Mouse (Mus musculus) sigmoid colon, adult 10 weeks (tissue): ENCODE results near the gene Rtl4. TPM values are rescaled to one million over a fixed set of nuclear protein-coding genes. Genes with fewer than 3 reads are reported as not detected.

Experiments used
- polyA plus RNA-seq: library from polyadenylated mRNA; stranded (reverse); fragments of 350-450 nt; fragmentation: Illumina TruSeq; extraction: RNeasy Lipid Tissue Mini Kit (QIAGEN cat#74804); gene quantifications from one replicate; pipeline ENCODE4 v1.2.3, GENCODE M21; 2014; ENCODE audit warnings: low read depth, low replicate concordance

Rtl4 gene
- polyA plus RNA-seq, result not detected

DNA sequence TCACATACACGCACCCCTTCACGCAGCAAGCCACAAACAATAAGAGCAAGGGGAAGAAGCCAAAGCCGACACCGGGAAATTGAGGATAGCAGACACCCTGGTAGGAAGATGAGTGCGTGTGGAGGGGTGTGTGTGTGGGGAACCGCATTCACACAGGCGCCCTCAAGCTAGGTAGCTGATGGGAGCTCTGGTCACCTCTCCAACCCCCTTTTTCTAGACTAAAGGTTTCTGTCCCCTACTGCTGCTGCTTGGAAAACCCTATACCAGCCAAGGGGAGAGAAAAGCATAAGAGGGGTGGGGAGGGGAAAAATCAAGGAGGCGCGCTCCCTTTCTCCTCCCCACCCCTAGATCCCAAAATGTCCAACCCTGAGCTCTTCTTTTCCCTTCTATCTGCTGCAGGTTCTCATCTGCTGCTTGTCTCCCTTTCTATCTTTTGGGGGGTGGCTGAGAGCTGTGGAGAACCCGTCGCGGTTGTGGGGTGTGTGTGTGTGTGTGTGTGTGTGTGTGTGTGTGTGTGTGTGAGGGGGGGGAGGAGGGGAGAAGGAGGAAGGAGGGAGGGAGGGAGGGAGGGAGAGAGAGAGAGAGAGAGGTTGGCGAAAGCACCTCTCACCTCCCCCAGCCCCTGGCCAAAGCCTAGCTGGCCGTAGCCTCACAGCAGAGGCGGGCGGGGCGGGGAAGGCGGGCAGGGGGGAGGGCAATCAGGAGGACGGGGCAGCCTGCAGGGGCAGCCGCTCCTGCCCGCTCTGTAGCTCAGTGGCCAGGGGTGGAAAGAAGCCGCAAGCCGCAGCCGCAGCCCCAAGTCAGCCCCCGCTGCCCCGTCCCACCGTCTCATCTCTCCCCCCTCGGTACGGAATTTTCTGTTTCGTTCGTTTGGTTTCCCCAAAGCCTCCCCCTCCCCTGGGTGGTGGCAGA is at the start of gene Rtl4:
Gene Rtl4 (plus strand): TSS at position 701 of the 912 bp plus-strand sequence.

DNA sequence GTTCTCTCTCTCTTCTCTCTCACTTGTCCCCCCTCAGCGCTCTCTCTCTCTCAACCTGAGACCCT is 733 bp upstream of the Rtl4 start, which contains the start of gene Trpc5:
Gene Trpc5 (minus strand): TSS at position 39 of the 65 bp plus-strand sequence.

Other genes with a start within 250 kb of the Rtl4 start
- not detected for gene Trpc5os, start 232.3 kb upstream of the Rtl4 start, polyA plus RNA-seq
- gene Trpc5, start 727 bp upstream of the Rtl4 start, polyA plus RNA-seq, result not detected